Mouse (Mus musculus) E14TG2a.4 (cell line): ENCODE data around the gene Mecr.

Experiments
- H3K27me3 ChIP-seq: 2 replicates; pipeline ENCODE4 v1.6.1; 2014; ENCODE audit warnings: low read length, control low read depth; ENCODE audit not compliant: insufficient read depth
- H3K36me3 ChIP-seq: 2 replicates; pipeline ENCODE4 v1.6.1; 2014; ENCODE audit warnings: low read length, control low read depth; ENCODE audit not compliant: insufficient read depth
- H3K4me1 ChIP-seq: replicated peaks from 2 replicates; pipeline ENCODE4 v1.6.1; 2014; ENCODE audit warnings: low read depth, low read length, control low read depth
- H3K4me3 ChIP-seq: replicated peaks from 2 replicates; pipeline ENCODE4 v1.5.1; 2014; ENCODE audit warnings: mild to moderate bottlenecking, low read length
- H3K9me3 ChIP-seq: 2 replicates; pipeline ENCODE4 v1.6.1; 2014; ENCODE audit warnings: low read length, control low read depth
- CTCF ChIP-seq: conservative IDR thresholded peaks from 2 replicates; pipeline ENCODE4 v1.5.1; 2014; ENCODE audit warnings: low read length
- NANOG ChIP-seq: IDR thresholded peaks from 2 replicates; pipeline ENCODE4 v1.6.1; 2014; ENCODE audit warnings: borderline replicate concordance, low read length, mixed read lengths
- POU5F1 ChIP-seq: IDR thresholded peaks from 2 replicates; pipeline ENCODE4 v1.6.1; 2014; ENCODE audit warnings: low read length, borderline replicate concordance

Mecr gene

DNA sequence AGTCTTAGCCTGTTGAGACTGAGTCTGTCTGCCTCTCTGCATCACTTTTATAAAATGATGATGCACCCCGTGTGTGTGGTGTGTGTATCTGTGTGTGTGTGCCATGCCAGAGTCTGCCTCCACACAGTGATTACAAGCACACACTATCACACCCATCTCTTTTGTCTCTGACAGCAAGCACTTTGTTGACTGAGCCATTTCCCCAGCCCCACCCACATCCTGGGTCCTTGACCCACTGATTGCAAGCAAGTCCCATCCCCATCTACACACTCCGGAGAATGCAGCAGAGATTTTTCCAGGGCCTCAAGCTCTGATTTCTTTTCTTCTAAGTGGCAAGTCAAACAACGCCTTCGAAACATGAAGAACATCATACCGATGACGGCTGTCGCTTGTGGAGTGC is 29.5 kb upstream of the Mecr start:
- H3K9me3 ChIP-seq = no peaks in the 10 kb centered on the region
- peaks cover 19% of the 10 kb centered on the region for H3K4me1 ChIP-seq
- TF ChIP-seq NANOG (no peak), POU5F1 (no peak), CTCF (no peak)
- peaks cover 17% of the 10 kb centered on the region for H3K27me3 ChIP-seq
- no peak overlapping the region for H3K4me3 ChIP-seq
- H3K36me3 ChIP-seq = no peaks in the 10 kb centered on the region

- Histone ChIP-seq H3K27me3 (peaks cover 27% of the 10 kb centered on the region), H3K4me3 (no peak overlapping the region), H3K4me1 (peaks cover 30% of the 10 kb centered on the region), H3K9me3 (no peaks in the 10 kb centered on the region), H3K36me3 (no peaks in the 10 kb centered on the region)
- no peak for TF ChIP-seq POU5F1
- TF ChIP-seq NANOG = no peak
- TF ChIP-seq CTCF = no peak
Observed at GRCm38 (mm10) chr4:131814869-131815268, 28.4 kb upstream of the Mecr start.

DNA sequence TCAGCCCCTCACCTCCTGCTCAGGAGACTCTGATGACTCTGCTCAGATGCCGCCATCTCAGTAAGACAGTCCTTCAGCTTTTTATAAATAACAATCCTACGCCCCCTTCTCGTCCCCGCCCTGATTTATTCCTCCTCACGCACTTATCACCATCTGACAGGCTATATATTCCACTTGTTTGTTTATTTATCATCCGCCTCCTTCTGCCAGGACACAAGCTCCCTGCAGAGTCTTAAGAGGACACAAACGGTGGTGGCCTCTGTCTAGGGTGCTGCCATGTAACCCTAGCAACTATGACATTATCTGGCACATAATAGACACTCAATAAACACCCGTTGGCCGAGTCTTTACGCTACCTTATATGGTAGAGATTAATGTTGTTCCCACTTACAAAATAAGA is 27.5 kb upstream of the Mecr start:
- TF ChIP-seq NANOG (no peak), CTCF (no peak), POU5F1 (no peak)
- H3K27me3 ChIP-seq = peaks cover 36% of the 10 kb centered on the region
- H3K9me3 ChIP-seq = no peaks in the 10 kb centered on the region
- H3K36me3 ChIP-seq = no peaks in the 10 kb centered on the region
- peaks cover 39% of the 10 kb centered on the region for H3K4me1 ChIP-seq
- no peak overlapping the region for H3K4me3 ChIP-seq

DNA sequence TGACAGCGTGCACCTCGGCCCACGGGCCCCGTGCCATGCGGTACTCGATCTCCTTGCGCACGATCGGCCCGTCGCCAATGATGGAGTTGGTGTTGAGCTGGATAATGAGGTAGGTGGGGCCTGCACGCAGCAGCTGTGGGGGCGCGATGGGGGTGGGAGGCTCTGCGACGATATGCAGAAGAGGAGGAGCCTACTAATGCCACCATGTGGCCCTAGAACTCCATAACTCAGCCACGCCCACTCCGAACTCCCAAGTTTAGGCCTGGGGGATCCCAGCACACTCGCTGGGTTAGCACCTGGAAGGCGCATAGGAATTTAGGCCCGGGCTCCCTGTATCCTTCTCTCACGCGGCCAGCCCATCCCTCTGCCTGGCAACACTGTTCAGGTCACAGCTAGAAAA is 24.3 kb upstream of the Mecr start:
- Histone ChIP-seq H3K4me3 (peak overlapping the region; percentile 69), H3K4me1 (peaks cover 53% of the 10 kb centered on the region), H3K27me3 (peaks cover 62% of the 10 kb centered on the region), H3K9me3 (no peaks in the 10 kb centered on the region), H3K36me3 (no peaks in the 10 kb centered on the region)
- TF ChIP-seq NANOG (no peak), CTCF (no peak), POU5F1 (no peak)

GRCm38 (mm10) chr4:131821161-131821731 is 22.0 kb upstream of the Mecr start:
- H3K4me3 ChIP-seq = peak overlapping the region; percentile 20; the same call in 1 of the 2 replicates
- no peak for TF ChIP-seq NANOG
- TF ChIP-seq POU5F1 = no peak
- no peak for TF ChIP-seq CTCF
- no peaks in the 10 kb centered on the region for H3K9me3 ChIP-seq
- no peaks in the 10 kb centered on the region for H3K36me3 ChIP-seq
- peaks cover 66% of the 10 kb centered on the region for H3K27me3 ChIP-seq
- peaks cover 72% of the 10 kb centered on the region for H3K4me1 ChIP-seq

DNA sequence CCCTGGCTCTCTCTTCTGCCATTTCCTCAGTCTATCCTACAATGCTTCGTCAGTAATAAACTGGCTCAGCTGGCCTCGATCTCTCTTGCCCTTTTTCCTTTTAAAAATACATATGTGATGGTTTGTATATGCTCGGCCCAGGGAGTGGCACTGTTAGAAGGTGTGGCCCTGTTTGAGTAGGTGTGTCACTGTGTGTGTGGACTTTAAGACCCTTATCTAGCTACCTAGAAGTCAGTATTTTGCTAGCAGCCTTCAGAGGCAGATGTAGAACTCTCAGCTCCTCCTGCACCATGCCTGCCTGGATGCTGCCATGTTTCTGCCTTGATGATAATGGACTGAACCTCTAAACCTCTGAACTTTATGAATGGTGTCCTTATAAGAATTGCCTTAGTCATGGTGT is 20.7 kb upstream of the Mecr start:
- no peak overlapping the region for H3K4me3 ChIP-seq
- H3K36me3 ChIP-seq = no peaks in the 10 kb centered on the region
- peaks cover 85% of the 10 kb centered on the region for H3K4me1 ChIP-seq
- TF ChIP-seq POU5F1 (no peak), NANOG (no peak)
- H3K27me3 ChIP-seq = peaks cover 61% of the 10 kb centered on the region
- H3K9me3 ChIP-seq = no peaks in the 10 kb centered on the region

DNA sequence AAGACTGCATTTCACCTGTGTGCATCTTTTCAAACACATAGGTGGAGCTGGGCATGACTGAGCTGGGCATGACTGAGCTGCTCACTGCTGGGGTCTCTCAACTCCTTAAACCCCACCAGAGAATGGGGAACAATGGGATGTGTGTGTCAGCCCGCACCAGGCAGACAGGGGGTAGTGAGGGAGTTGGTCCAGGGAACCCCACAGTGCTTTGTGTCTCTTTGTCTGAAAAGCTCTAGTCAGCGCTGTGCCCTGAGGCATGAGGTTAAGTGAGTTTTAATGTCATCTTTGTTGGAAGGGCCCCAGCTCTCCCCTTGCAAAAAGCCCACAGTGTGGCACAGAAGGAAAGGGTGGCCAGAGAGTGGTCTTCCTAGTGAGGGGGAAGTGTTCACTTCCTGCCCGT is 18.3 kb upstream of the Mecr start:
- H3K27me3 ChIP-seq = peaks cover 47% of the 10 kb centered on the region
- no peak overlapping the region for H3K4me3 ChIP-seq
- TF ChIP-seq CTCF (no peak), NANOG (no peak), POU5F1 (no peak)
- no peaks in the 10 kb centered on the region for H3K9me3 ChIP-seq
- peaks cover 77% of the 10 kb centered on the region for H3K4me1 ChIP-seq
- H3K36me3 ChIP-seq = no peaks in the 10 kb centered on the region

- peaks cover 39% of the 10 kb centered on the region for H3K27me3 ChIP-seq
- H3K36me3 ChIP-seq = no peaks in the 10 kb centered on the region
- TF ChIP-seq POU5F1 (no peak), NANOG (no peak), CTCF (peak; percentile 53)
- H3K4me3 ChIP-seq = no peak overlapping the region
- peaks cover 76% of the 10 kb centered on the region for H3K4me1 ChIP-seq
- H3K9me3 ChIP-seq = no peaks in the 10 kb centered on the region
Observed at GRCm38 (mm10) chr4:131825830-131826229, 17.4 kb upstream of the Mecr start.

- no peak for TF ChIP-seq NANOG
- no peak for TF ChIP-seq POU5F1
- no peak for TF ChIP-seq CTCF
- H3K27me3 ChIP-seq = peaks cover 28% of the 10 kb centered on the region
- H3K4me3 ChIP-seq = no peak overlapping the region
- no peaks in the 10 kb centered on the region for H3K9me3 ChIP-seq
- peaks cover 70% of the 10 kb centered on the region for H3K4me1 ChIP-seq
- H3K36me3 ChIP-seq = no peaks in the 10 kb centered on the region
Observed at GRCm38 (mm10) chr4:131826905-131827304, 16.4 kb upstream of the Mecr start.

GRCm38 (mm10) chr4:131829123-131829522 is 14.1 kb upstream of the Mecr start:
- Histone ChIP-seq H3K9me3 (no peaks in the 10 kb centered on the region), H3K4me1 (peaks cover 64% of the 10 kb centered on the region), H3K27me3 (peaks cover 17% of the 10 kb centered on the region), H3K36me3 (no peaks in the 10 kb centered on the region), H3K4me3 (no peak overlapping the region)
- TF ChIP-seq CTCF (no peak), NANOG (no peak), POU5F1 (no peak)
